12 mouse cellular contexts compared by ENCODE assay signal in the genomic region with DNA sequence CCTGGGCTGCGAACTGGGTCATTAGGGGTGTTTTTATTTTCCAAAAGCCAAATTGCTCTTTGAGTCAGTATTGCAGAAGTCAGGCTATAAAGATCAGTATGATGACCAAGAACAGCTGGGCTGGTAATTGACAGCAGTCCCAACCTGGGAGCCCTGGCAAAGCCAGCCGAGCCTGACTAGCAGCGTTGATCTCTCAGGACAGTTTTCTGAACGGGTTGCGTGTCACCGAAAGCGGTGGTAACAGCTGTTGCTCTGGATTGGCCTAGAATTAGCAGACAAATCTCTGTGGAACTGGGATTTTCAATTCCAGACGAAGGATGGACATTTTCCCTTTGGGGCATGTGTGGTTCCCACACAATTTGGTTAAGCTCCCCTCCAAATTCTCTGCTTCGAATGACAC.
DNase-seq lines count a peak whose midpoint lies in the region; ATAC-seq lines count a peak whose summit lies in the region.
"Had no signal": no experiment of that assay in that cellular context is flagged by ENCODE, and none has a peak within 500 bp of the region (broad histone marks: within the 10 kb centered on the region; RNA-seq: fewer than 3 reads in every experiment).

No protein-coding gene starts in this region.

- H3K4me1 ChIP-seq in midbrain, embryonic 13.5 days (replicated peaks), result peaks cover 40% of the 10 kb centered on the region
- H3K4me1 ChIP-seq in midbrain, embryonic 11.5 days (ENCODE audit: control insufficient read depth, insufficient read depth, low read length), result peaks cover 20% of the 10 kb centered on the region
- peaks cover 26% of the 10 kb centered on the region for H3K4me1 ChIP-seq in embryonic facial prominence, embryonic 14.5 days (ENCODE audit: control insufficient read depth, insufficient read depth, low read length)
- H3K4me1 ChIP-seq in limb, embryonic 12.5 days (replicated peaks), result peaks cover 52% of the 10 kb centered on the region
- H3K4me1 ChIP-seq: liver, embryonic 13.5 days had no signal

- DNase-seq in midbrain, embryonic 11.5 days (ENCODE audit: low spot score, missing footprints), result no peak
- DNase-seq in embryonic facial prominence, embryonic 14.5 days (ENCODE audit: low spot score), result peak; percentile 61
- peak; percentile 62 for DNase-seq in retina, postnatal 1 day
- DNase-seq in ovary, postnatal 10 days (ENCODE audit: low spot score), result no peak
- no peak for DNase-seq in testis, postnatal 10 days (ENCODE audit: low spot score)
- DNase-seq in right cerebral cortex, postnatal 25 days, result no peak
- DNase-seq: adrenal gland, adult 8-10 months; liver, embryonic 13.5 days had no signal

- H3K4me2 ChIP-seq in midbrain, embryonic 13.5 days (replicated peaks), result 0 out of 2 replicates have a peak overlapping the region, but pooled peaks have one; percentile 18
- no peak overlapping the region for H3K4me2 ChIP-seq in midbrain, embryonic 11.5 days
- no peak overlapping the region; the same call in 1 of the 2 replicates for H3K4me2 ChIP-seq in embryonic facial prominence, embryonic 14.5 days (ENCODE audit: low read depth, low read length)
- no peak overlapping the region for H3K4me2 ChIP-seq in limb, embryonic 12.5 days
- H3K4me2 ChIP-seq: liver, embryonic 13.5 days had no signal

- no peak for ATAC-seq in midbrain, embryonic 13.5 days
- ATAC-seq in midbrain, embryonic 11.5 days (ENCODE audit: low FRiP score), result no peak
- no peak for ATAC-seq in embryonic facial prominence, embryonic 14.5 days (ENCODE audit: low read depth)
- no peak for ATAC-seq in limb, embryonic 12.5 days (ENCODE audit: insufficient number of reproducible peaks, insufficient read depth, low FRiP score, low TSS enrichment, low read depth)
- ATAC-seq: intestine, postnatal 0 days had no signal

- H3K9me3 ChIP-seq in midbrain, embryonic 13.5 days, result no peaks in the 10 kb centered on the region
- H3K9me3 ChIP-seq in midbrain, embryonic 11.5 days (ENCODE audit: control insufficient read depth, low read length), result no peaks in the 10 kb centered on the region
- no peaks in the 10 kb centered on the region for H3K9me3 ChIP-seq in embryonic facial prominence, embryonic 14.5 days (ENCODE audit: control insufficient read depth, low read length)
- no peaks in the 10 kb centered on the region for H3K9me3 ChIP-seq in limb, embryonic 12.5 days
- H3K9me3 ChIP-seq: forebrain, embryonic 12.5 days; liver, embryonic 13.5 days had no signal

- H3K27me3 ChIP-seq in midbrain, embryonic 13.5 days, result peaks cover 11% of the 10 kb centered on the region; the same call in 1 of the 2 replicates
- H3K27me3 ChIP-seq in midbrain, embryonic 11.5 days (ENCODE audit: control insufficient read depth, insufficient read depth, low read length), result peaks cover 8% of the 10 kb centered on the region
- H3K27me3 ChIP-seq in embryonic facial prominence, embryonic 14.5 days (replicated peaks; ENCODE audit: control insufficient read depth, insufficient read depth, low read length), result no peaks in the 10 kb centered on the region
- H3K27me3 ChIP-seq in limb, embryonic 12.5 days, result peaks cover 4% of the 10 kb centered on the region; the same call in 1 of the 2 replicates
- H3K27me3 ChIP-seq: liver, embryonic 13.5 days had no signal

- 15% methylated on average over 9 of the region's 9 CpGs for WGBS in midbrain, embryonic 13.5 days
- WGBS in midbrain, embryonic 11.5 days, result 11% methylated on average over 9 of the region's 9 CpGs
- 23% methylated on average over 9 of the region's 9 CpGs for WGBS in embryonic facial prominence, embryonic 14.5 days
- 11% methylated on average over 9 of the region's 9 CpGs for WGBS in limb, embryonic 12.5 days

- no peaks in the 10 kb centered on the region for H3K36me3 ChIP-seq in midbrain, embryonic 13.5 days
- H3K36me3 ChIP-seq in midbrain, embryonic 11.5 days (ENCODE audit: control insufficient read depth, insufficient read depth, low read length), result no peaks in the 10 kb centered on the region
- no peaks in the 10 kb centered on the region for H3K36me3 ChIP-seq in embryonic facial prominence, embryonic 14.5 days (ENCODE audit: control insufficient read depth, insufficient read depth, low read length)
- H3K36me3 ChIP-seq in limb, embryonic 12.5 days, result no peaks in the 10 kb centered on the region
- H3K36me3 ChIP-seq: forebrain, embryonic 12.5 days; liver, embryonic 13.5 days had no signal

- H3K4me3 ChIP-seq in midbrain, embryonic 13.5 days (replicated peaks), result no peak overlapping the region
- H3K4me3 ChIP-seq in midbrain, embryonic 11.5 days (ENCODE audit: low read depth, low read length), result no peak overlapping the region
- no peak overlapping the region for H3K4me3 ChIP-seq in embryonic facial prominence, embryonic 14.5 days (ENCODE audit: low read depth, low read length)
- no peak overlapping the region for H3K4me3 ChIP-seq in limb, embryonic 12.5 days (replicated peaks)
- H3K4me3 ChIP-seq: forebrain, embryonic 12.5 days; liver, embryonic 13.5 days had no signal

- no peak overlapping the region for H3K9ac ChIP-seq in midbrain, embryonic 13.5 days (replicated peaks)
- H3K9ac ChIP-seq in midbrain, embryonic 11.5 days (ENCODE audit: low read length), result no peak overlapping the region
- H3K9ac ChIP-seq in embryonic facial prominence, embryonic 14.5 days (ENCODE audit: low read depth, low read length), result no peak overlapping the region
- no peak overlapping the region for H3K9ac ChIP-seq in limb, embryonic 12.5 days (replicated peaks)
- H3K9ac ChIP-seq: forebrain, embryonic 12.5 days; liver, embryonic 13.5 days had no signal

- no peak overlapping the region; the same call in 1 of the 2 replicates for H3K27ac ChIP-seq in midbrain, embryonic 13.5 days
- no peak overlapping the region for H3K27ac ChIP-seq in midbrain, embryonic 11.5 days (ENCODE audit: low read depth, low read length)
- H3K27ac ChIP-seq in embryonic facial prominence, embryonic 14.5 days (replicated peaks; ENCODE audit: low read depth, low read length), result no peak overlapping the region
- H3K27ac ChIP-seq in limb, embryonic 12.5 days, result peak overlapping the region; percentile 13; the same call in 1 of the 2 replicates
- H3K27ac ChIP-seq: forebrain, embryonic 12.5 days; liver, embryonic 13.5 days had no signal

Comparison
In these comparisons a context has a peak if more than half of its experiments do, and no peak if none do; other contexts are left out.
1. DNase-seq: peak in embryonic facial prominence, embryonic 14.5 days (single experiment) and retina, postnatal 1 day (single experiment); none in midbrain, embryonic 11.5 days (single experiment), ovary, postnatal 10 days (single experiment), testis, postnatal 10 days (single experiment) and right cerebral cortex, postnatal 25 days (single experiment).